Mouse (Mus musculus) forebrain, embryonic 11.5 days (tissue): ENCODE measurements at regions not wholly inside any gene's neighbourhood (a gene's known extent, or its start where the extent isn't known, plus 50 kb on each side); places are given as distances from the start of the nearest gene placed in this dataset.

Experiments
- ATAC-seq: fragments of 200-750 bp; cut with Nextera tagmentation; replicated peaks from 2 replicates; pipeline ENCODE4 v1.8.0; 2017; ENCODE audit warnings: moderate TSS enrichment; ENCODE audit not compliant: low FRiP score
- DNase-seq: peaks from one replicate; pipeline ENCODE4 v3.0.0-alpha.2; 2017; ENCODE audit warnings: low spot score
- H3K27ac ChIP-seq: fragments of 300-500 bp; sonication (generic); 2 replicates; pipeline ENCODE4 v1.5.1; 2014; ENCODE audit warnings: low read depth, low read length
- H3K27me3 ChIP-seq: fragments of 300-500 bp; sonication (generic); 2 replicates; pipeline ENCODE4 v1.6.1; 2014; ENCODE audit warnings: mild to moderate bottlenecking, low read length, mixed read lengths; ENCODE audit not compliant: control insufficient read depth, insufficient read depth
- H3K36me3 ChIP-seq: fragments of 300-500 bp; sonication (generic); 2 replicates; pipeline ENCODE4 v1.6.1; 2014; ENCODE audit warnings: mild to moderate bottlenecking, low read length, moderate library complexity, mixed read lengths; ENCODE audit not compliant: control insufficient read depth, insufficient read depth
- H3K4me1 ChIP-seq: fragments of 300-500 bp; sonication (generic); replicated peaks from 2 replicates; pipeline ENCODE4 v1.6.1; 2014; ENCODE audit warnings: low read length, mixed read lengths; ENCODE audit not compliant: control insufficient read depth, insufficient read depth
- H3K4me2 ChIP-seq: fragments of 300-500 bp; sonication (generic); 2 replicates; pipeline ENCODE4 v1.6.1; 2014; ENCODE audit warnings: low read depth, mild to moderate bottlenecking, low read length, moderate library complexity, mixed read lengths; ENCODE audit not compliant: severe bottlenecking
- H3K4me3 ChIP-seq: fragments of 300-500 bp; sonication (generic); 2 replicates; pipeline ENCODE4 v1.5.1; 2014; ENCODE audit warnings: low read depth, low read length
- H3K9ac ChIP-seq: fragments of 300-500 bp; sonication (generic); 2 replicates; pipeline ENCODE4 v1.6.1; 2014; ENCODE audit warnings: low read length
- H3K9me3 ChIP-seq: fragments of 300-500 bp; sonication (generic); 2 replicates; pipeline ENCODE4 v1.6.1; 2016; ENCODE audit warnings: low read length, mixed read lengths; ENCODE audit not compliant: control insufficient read depth
- WGBS: fragments of 180-500 bp; shearing (Covaris S2); extraction: QIAGEN DNeasy Blood & Tissue Kit; methylation state at CpG from one replicate; pipeline ENCODE4 v1.1.7; 2014; 5-methylcytosine and 5-hydroxymethylcytosine counted together

- Histone ChIP-seq H3K4me1 (0 out of 2 replicates have a peak, but pooled peaks cover 1% of the 10 kb centered on the region), H3K4me3 (no peak overlapping the region), H3K9ac (no peak overlapping the region), H3K4me2 (no peak overlapping the region), H3K36me3 (no peaks in the 10 kb centered on the region), H3K27ac (no peak overlapping the region), H3K9me3 (no peaks in the 10 kb centered on the region), H3K27me3 (no peaks in the 10 kb centered on the region)
- ATAC-seq = no peak
- no peak for DNase-seq
- 90% methylated on average over 2 of the region's 2 CpGs for WGBS
Observed at GRCm38 (mm10) chr1:57032407-57032806, 54.0 kb upstream of the Satb2 start.

GRCm38 (mm10) chr1:57033244-57033643, 54.8 kb upstream of the Satb2 start:
- WGBS = 95% methylated on average over 2 of the region's 2 CpGs
- DNase-seq = no peak

GRCm38 (mm10) chr1:57034411-57034810, 56.0 kb upstream of the Satb2 start:
- H3K9me3 ChIP-seq = no peaks in the 10 kb centered on the region
- no peaks in the 10 kb centered on the region for H3K27me3 ChIP-seq
- H3K4me3 ChIP-seq = no peak overlapping the region
- H3K4me1 ChIP-seq = 0 out of 2 replicates have a peak, but pooled peaks cover 1% of the 10 kb centered on the region
- no peak overlapping the region for H3K27ac ChIP-seq
- H3K36me3 ChIP-seq = no peaks in the 10 kb centered on the region
- H3K9ac ChIP-seq = no peak overlapping the region
- H3K4me2 ChIP-seq = no peak overlapping the region
- DNase-seq (no peak), ATAC-seq (no peak)
- WGBS = 84% methylated on average over 6 of the region's 6 CpGs

More at GRCm38 (mm10) chr1:57033244-57033643, 54.8 kb upstream of the Satb2 start:
- Histone ChIP-seq H3K4me2 (no peak overlapping the region), H3K27me3 (no peaks in the 10 kb centered on the region), H3K36me3 (no peaks in the 10 kb centered on the region), H3K27ac (no peak overlapping the region), H3K9me3 (no peaks in the 10 kb centered on the region), H3K9ac (no peak overlapping the region), H3K4me3 (no peak overlapping the region), H3K4me1 (0 out of 2 replicates have a peak, but pooled peaks cover 1% of the 10 kb centered on the region)
- no peak for ATAC-seq

GRCm38 (mm10) chr1:57036382-57036781, 57.9 kb upstream of the Satb2 start:
- Histone ChIP-seq H3K9me3 (no peaks in the 10 kb centered on the region), H3K4me3 (no peak overlapping the region), H3K36me3 (no peaks in the 10 kb centered on the region), H3K4me2 (no peak overlapping the region), H3K27me3 (no peaks in the 10 kb centered on the region), H3K27ac (no peak overlapping the region), H3K4me1 (0 out of 2 replicates have a peak, but pooled peaks cover 1% of the 10 kb centered on the region), H3K9ac (no peak overlapping the region)
- 91% methylated on average over 3 of the region's 3 CpGs for whole genome bisulfite sequencing
- ATAC-seq (no peak), DNase-seq (no peak)

- no peak for ATAC-seq
- Histone ChIP-seq H3K4me1 (no peaks in the 10 kb centered on the region), H3K4me3 (no peak overlapping the region), H3K36me3 (no peaks in the 10 kb centered on the region), H3K27me3 (no peaks in the 10 kb centered on the region), H3K9ac (no peak overlapping the region), H3K4me2 (no peak overlapping the region), H3K27ac (no peak overlapping the region), H3K9me3 (no peaks in the 10 kb centered on the region)
- no peak for DNase-seq
- WGBS = 62% methylated on average over 8 of the region's 8 CpGs
Observed at GRCm38 (mm10) chr1:57040201-57040600, 61.8 kb upstream of the Satb2 start.

GRCm38 (mm10) chr1:57041578-57041977, 63.1 kb upstream of the Satb2 start:
- DNase-seq (no peak), ATAC-seq (no peak)
- H3K9me3 ChIP-seq = no peaks in the 10 kb centered on the region
- no peaks in the 10 kb centered on the region for H3K27me3 ChIP-seq
- no peak overlapping the region for H3K4me2 ChIP-seq
- H3K36me3 ChIP-seq = no peaks in the 10 kb centered on the region
- no peaks in the 10 kb centered on the region for H3K4me1 ChIP-seq
- H3K4me3 ChIP-seq = no peak overlapping the region
- no peak overlapping the region for H3K9ac ChIP-seq
- H3K27ac ChIP-seq = no peak overlapping the region

- Histone ChIP-seq H3K36me3 (no peaks in the 10 kb centered on the region), H3K27ac (no peak overlapping the region), H3K4me3 (no peak overlapping the region), H3K9me3 (no peaks in the 10 kb centered on the region), H3K9ac (no peak overlapping the region), H3K4me2 (no peak overlapping the region), H3K4me1 (no peaks in the 10 kb centered on the region), H3K27me3 (no peaks in the 10 kb centered on the region)
- DNase-seq = no peak
- 84% methylated on average over 4 of the region's 4 CpGs for WGBS
- ATAC-seq = no peak
Observed at GRCm38 (mm10) chr1:57053836-57054235, 75.4 kb upstream of the Satb2 start.

- no peaks in the 10 kb centered on the region for H3K36me3 ChIP-seq
- 85% methylated on average over 9 of the region's 9 CpGs for WGBS
- no peak overlapping the region for H3K4me3 ChIP-seq
- no peaks in the 10 kb centered on the region for H3K27me3 ChIP-seq
- ATAC-seq (no peak), DNase-seq (no peak)
- H3K27ac ChIP-seq = no peak overlapping the region
- H3K9ac ChIP-seq = no peak overlapping the region
- H3K9me3 ChIP-seq = no peaks in the 10 kb centered on the region
- no peaks in the 10 kb centered on the region for H3K4me1 ChIP-seq
- H3K4me2 ChIP-seq = no peak overlapping the region
Observed at GRCm38 (mm10) chr1:57055976-57056375, 77.5 kb upstream of the Satb2 start.

- DNase-seq = no peak
- ATAC-seq = no peak
- Histone ChIP-seq H3K4me3 (no peak overlapping the region), H3K27ac (no peak overlapping the region), H3K27me3 (no peaks in the 10 kb centered on the region), H3K9me3 (no peaks in the 10 kb centered on the region), H3K9ac (no peak overlapping the region), H3K4me2 (no peak overlapping the region), H3K36me3 (no peaks in the 10 kb centered on the region), H3K4me1 (no peaks in the 10 kb centered on the region)
- WGBS = 18% methylated on average over 3 of the region's 3 CpGs
Observed at GRCm38 (mm10) chr1:57059216-57059615, 80.8 kb upstream of the Satb2 start.
